Mouse (Mus musculus): ENCODE measurements around the gene Primpol.
"Not testable (repeated sequence)": the region's sequence is repeated elsewhere in the genome, so short reads cannot be mapped to it uniquely, and the experiment has no call there.

Primpol gene

DNA sequence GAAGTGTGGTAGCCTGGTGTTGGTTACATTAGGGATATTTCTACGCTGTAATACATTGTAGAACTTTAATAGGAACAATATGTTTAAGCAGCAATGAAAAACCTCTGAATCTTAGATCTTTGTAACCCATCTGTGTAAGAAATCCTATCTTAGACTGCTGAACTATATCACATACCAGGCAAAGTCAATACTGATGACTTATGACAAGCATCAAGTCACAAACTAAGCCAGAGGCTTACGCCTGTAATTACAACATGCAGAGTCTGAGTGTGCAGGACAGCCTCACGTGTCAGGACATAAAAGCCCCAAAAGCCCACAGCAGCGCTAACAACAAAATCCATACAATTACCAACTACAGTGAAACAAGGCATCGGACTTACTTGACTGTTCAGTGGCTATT lies 13.4 kb downstream of the Primpol start:
- DNase-seq (ENCODE audit: low read depth, low spot score) = no peak

DNA sequence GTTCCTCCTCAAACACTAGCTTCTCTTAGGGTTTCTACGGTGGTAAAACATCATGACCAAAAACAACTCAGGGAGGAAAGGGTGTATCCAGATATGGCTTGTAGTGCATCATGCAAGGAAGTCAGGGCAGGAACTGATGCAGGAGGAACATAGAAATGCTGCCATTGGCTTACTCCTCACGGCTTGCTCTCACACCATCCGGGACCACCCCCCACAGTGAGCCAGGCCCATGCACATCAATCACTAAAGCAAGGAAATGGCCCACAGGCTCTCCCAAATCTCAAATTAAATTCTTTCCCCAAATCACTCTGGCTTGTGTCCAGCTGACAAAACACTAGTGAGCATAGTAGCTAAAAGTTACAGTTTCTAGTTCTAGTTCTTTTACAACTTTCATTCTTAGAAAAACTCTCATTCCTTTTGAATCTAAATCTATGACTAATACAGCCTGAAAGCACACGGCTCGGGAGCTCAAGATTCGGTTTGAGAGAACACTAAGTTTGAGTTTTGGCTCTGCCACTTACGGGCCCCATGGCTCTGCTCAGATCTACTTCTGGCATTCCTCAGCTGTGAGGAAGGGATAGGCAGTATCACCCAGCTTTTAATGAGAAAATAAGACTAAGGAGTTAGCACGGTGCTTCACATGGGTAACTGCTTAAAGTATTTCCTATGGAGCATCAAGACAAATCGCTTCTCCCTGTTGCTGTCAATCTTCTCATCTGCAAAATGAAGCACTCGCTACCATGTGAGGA lies 15.9 kb downstream of the Primpol start:
- no peak for DNase-seq (ENCODE audit: low read depth, low spot score)

DNA sequence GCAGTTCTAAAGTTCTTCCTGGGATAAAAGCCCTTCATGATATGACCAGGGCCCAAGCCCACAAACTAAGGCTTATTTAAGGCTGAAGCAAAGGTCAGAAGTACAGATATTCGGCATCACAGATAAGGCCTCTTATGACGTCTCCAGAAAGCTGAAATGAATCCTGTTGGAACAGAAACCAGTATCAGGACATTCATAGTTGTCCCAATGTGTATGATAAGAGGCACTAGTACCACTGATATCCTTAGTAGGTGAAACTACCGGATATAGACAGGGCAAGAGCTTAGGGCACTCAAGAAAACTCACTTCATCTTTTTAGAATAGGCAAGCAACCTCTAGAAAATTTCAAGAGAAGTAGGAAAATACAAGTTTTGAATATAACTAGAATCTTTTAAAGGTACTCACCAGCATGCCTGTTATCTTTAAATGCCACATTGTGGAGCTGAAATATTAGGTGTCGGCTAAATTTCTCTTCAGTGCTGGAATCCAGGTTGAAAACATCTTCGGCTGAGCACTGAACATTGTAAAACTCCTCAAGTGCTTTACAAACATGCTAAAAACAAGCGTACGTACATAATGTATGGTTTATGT lies 17.6 kb downstream of the Primpol start:
- DNase-seq (ENCODE audit: low read depth, low spot score) = no peak

- no peak for DNase-seq (ENCODE audit: low read depth, low spot score)
Measured at GRCm38 (mm10) chr8:46598753-46599152, 18.3 kb downstream of the Primpol start.

DNA sequence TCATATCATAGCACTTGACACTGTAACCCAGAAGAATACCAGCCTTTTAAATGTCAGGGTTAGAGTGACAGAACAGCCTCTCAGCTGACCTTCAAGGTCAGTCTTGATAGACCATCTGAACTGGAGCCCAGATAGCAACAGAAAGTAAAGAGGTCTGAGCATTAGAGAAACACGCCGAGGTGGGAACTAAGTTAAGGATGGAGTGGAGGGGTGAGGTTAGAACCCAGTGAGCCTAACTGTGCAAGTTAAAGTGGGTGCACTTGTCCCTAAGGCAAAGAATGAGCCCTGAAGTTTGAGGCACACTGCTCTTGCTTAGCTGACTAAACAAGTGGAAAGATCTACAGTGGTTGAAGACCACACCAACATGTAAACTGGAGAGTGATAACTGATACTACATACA lies 18.9 kb downstream of the Primpol start:
- DNase-seq (ENCODE audit: low read depth, low spot score) = no peak

DNA sequence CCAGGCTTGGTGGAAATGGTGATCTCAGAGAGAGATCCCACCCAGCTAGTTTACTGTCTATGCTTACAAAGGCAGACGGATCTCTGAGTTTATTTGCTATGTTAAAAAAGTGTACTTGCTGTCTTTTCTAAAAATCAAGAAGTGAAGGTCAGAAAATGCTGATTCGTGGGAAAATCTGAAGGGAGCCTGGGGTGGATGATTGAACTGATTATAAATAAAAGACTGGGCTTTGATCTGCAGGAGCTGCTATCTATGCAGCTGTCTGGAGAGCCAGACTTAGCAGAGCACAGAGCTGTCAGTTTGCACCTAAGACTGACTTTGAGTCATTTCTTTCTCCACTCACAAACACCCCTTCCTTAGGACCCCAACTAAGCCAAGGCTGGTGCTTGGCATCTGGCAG lies 19.6 kb downstream of the Primpol start:
- no peak for DNase-seq (ENCODE audit: low read depth, low spot score)

- peak; percentile 17 for DNase-seq (ENCODE audit: low read depth, low spot score)
Measured at GRCm38 (mm10) chr8:46596530-46596929, 20.5 kb downstream of the Primpol start.

- no peak for DNase-seq (ENCODE audit: low read depth, low spot score)
Measured at GRCm38 (mm10) chr8:46595593-46595992, 21.4 kb downstream of the Primpol start.

DNA sequence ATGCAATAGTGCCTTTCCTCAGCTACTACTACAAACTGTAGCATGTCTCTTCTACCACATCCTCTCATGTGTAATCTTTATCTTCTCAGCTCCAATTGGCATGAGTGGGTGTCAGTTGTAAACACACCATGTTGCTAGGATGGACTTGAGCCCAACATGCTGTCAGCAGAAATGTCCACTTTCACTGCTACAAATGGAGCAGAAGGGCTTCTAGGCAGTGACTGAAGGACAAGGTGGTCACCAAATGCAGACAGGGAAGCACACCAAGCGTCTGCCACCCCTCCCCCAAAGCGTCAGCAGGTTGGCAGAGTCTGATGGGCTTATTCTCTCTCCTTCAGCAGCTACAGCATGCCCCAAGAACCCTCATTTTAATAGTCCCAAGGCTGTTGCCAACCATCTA lies 23.2 kb downstream of the Primpol start:
- no peak for DNase-seq (ENCODE audit: low read depth, low spot score)

DNA sequence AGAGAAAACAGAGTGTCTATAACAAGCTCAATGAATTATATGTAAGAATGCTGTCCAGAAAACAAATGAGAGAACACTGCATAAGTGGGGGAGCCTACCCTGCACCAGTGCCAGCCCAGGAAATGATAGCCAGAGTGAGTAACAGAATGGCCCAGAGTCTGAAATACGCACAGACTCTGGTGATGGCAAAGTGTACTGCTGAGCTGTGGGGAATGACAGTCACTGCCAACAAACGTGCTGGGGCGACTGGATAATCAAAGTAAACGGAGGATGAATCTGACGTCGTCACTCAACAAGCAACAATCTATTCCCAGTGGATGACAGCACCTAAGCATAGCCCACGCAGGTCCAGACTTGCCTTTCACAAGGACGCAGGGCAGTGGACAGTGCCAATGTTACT lies 23.9 kb downstream of the Primpol start:
- DNase-seq (ENCODE audit: low read depth, low spot score) = no peak

DNA sequence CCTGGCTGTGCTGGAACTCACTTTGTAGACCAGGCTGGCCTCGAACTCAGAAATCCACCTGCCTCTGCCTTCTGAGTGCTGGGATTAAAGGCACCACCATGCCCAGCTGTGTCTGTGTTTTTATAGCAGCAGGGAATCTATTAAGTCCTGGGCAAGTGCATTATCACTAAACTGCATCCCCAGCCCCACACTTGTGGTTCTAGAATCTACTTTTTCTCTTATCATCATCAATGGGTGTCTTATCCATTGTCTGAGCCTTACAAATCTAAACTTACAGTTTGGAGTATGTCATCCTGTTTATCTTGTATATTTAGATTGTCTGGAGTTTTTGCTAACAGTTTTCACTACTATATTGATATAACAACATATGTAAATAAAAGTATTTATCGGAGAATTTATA lies 28.3 kb downstream of the Primpol start:
- no peak for DNase-seq (ENCODE audit: low read depth, low spot score)

DNA sequence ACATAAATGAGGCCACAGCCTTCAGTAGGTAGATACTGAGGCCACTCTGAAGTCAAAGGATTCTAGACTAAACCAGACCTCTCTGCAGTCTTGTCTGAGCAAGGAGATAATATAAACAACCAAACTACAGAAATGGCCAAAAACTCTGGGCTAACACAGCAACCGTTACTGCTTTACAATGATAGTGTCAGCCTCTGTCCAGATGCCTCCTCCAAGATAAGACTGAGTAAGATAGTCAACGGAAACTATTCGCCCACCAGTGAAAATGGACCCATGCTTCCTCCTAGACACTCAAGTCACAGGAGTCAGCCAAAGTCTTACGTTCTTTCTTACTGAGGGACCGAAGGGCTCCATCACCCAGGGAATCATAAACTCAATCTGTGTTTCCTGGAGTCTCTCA lies 29.1 kb downstream of the Primpol start:
- no peak for DNase-seq (ENCODE audit: low read depth, low spot score)

DNA sequence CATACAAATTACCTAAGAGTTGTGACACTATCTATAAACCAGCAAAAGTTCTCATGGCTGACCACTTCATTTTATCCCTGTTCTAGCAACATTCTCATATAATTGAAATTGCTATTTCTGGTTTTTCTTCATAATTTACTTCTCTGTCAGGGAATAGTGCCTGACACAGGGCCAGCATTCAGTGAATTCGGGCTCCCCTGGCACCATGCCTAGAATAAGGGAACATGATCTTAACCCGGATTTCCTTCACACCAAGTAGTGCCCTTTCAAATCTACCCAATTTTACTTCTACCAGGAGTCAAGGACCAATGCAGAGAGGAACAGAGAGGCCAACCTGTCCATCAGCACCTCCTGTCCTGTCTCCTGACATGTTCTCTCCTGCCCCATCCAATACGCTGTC lies 31.4 kb downstream of the Primpol start:
- DNase-seq (ENCODE audit: low read depth, low spot score) = no peak

GRCm38 (mm10) chr8:46584328-46584727 lies 32.7 kb downstream of the Primpol start:
- DNase-seq (ENCODE audit: low read depth, low spot score) = not testable (repeated sequence)

- DNase-seq (ENCODE audit: low read depth, low spot score) = no peak
Measured at GRCm38 (mm10) chr8:46578794-46579193, 38.2 kb downstream of the Primpol start.

DNA sequence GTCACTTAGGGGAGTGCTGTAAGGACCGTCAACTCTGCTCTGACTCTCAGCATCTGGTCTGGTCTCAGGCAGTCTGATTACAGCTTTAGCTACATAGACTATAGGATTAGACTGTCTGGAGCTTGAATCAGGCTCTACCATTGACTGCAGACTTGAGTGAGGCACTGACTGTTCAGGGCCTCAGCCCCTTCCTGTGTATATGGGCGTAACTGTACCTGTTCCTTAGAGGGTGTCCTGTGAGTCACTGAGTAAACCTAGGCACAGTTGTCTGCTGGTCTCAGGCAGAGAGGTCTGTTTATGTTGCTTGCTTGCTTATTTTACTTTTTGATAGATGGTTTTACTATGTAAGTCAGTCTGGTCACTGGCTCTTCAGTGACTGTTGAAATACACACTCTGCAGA lies 43.0 kb downstream of the Primpol start:
- no peak for DNase-seq (ENCODE audit: low read depth, low spot score)

DNA sequence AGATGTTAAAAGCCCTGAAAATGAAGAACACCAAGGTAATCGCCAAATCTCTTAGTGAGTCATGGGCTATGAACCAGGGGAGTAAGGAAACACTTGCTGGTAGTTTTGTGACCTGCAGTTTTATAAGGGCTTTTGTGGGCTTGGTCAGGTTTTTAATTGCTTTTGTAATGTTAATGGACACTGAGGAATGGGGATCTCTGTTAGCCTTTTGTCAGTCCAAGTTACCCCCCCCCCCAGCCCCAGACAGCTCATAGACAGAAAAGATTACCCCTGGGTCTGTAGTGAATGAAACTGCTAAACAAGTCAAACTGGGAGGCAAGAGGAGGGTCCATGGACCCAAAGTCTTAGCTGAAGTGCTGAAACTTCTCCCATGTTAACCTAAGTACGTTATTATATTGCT lies 43.6 kb downstream of the Primpol start:
- DNase-seq (ENCODE audit: low read depth, low spot score) = no peak

- DNase-seq (ENCODE audit: low read depth, low spot score) = no peak
Measured at GRCm38 (mm10) chr8:46570673-46571072, 46.3 kb downstream of the Primpol start.

DNA sequence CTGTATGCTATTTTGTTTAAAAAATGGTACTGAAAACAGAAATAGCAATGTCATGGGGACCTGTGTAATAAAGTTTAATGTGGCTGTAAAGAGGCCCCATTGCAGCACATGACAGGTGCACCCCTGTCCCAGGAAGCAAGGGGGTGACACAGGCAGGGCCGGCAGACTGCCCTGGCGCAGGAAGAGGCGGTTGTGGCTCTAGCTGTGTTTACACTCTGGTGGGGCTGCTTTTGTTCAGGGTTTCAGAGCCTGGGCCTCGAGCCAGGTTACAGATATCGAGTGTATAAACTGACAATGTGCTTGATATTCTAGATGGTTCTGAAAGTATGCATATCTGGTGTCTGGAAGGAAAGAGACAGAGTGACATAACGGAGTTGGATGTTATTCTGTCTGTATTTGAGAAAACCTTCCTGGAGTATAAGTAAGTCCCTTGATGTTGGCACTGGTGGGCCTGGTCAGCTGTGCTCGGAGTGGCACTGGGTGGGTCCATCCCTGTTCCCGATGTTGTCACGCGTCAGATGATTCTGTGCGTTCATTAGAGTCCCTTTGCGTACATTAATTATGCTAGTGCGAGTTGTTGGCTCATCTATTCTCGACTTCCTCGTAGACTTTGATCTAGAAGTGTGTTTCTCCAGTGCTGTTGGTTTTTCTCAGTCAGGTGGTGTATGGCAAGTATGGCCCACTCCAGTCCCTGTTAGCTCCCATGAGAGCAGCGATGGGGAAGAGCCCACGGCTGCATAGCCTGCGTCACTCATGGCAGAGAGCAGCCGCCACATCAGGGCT lies 47.2 kb downstream of the Primpol start:
- DNase-seq (ENCODE audit: low read depth, low spot score) = no peak

DNA sequence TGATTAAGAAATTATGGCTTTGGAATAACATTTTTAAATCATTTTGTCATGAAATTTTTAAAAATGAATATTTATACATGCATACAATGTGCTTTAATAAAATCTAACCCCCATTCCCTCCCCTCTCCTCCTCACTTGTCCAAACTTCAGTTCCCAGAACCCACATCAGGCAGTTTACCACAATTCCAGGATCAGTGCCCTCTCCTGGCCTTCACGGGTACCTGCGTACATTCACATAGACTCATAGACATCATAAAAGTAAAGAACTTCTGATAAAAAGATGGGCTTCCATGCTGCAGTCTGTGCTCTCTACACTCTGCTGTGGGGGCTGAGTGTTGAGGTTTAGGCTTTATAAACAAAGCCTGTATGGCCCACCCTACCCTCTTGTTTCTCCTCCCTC lies 48.1 kb downstream of the Primpol start:
- DNase-seq (ENCODE audit: low read depth, low spot score) = peak; percentile 43

DNA sequence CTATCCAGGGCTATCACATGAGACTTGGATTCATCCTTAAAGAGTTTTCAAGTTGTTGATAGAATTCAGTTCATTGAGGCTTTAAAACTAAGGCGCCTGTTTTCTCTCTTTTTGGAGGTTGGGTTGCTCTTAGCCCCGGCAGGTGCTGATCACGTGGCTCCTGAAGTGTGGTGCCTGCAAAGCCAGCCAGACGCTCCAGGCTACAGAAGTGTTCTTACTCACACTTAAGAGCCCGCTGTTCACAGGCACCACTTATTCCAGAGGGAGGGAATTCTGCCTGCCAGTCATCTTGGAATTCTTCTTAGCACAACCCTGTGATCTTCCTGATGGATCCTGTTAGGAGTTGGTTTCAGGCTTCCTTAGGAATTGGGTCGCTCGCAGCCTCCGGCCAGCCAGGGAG lies 49.1 kb downstream of the Primpol start:
- DNase-seq (ENCODE audit: low read depth, low spot score) = no peak

- DNase-seq (ENCODE audit: low read depth, low spot score) = no peak
Measured at GRCm38 (mm10) chr8:46566914-46567529, 50.0 kb downstream of the Primpol start.
